Mouse (Mus musculus): Measurements from ENCODE around the gene Ppih.

GRCm38 (mm10) chr4:119295134-119295453, 25.3 kb downstream of the Ppih start:
- TF ChIP-seq MXI1 (IDR thresholded peaks at IDR 0.05; ENCODE audit: low read depth, low read length) (no peak), ZKSCAN1 (IDR thresholded peaks at IDR 0.05; ENCODE audit: low read depth, low read length) (no peak), POLR2A (IDR thresholded peaks at IDR 0.05; ENCODE audit: control insufficient read depth in 1 of 2, insufficient read depth in 1 of 2, low read depth in 1 of 2, low read length in 2 of 2, poor library complexity in 1 of 2) (no peak), CHD1 (IDR thresholded peaks at IDR 0.05; ENCODE audit: low read depth, low read length) (0 out of 2 replicates have a peak, but pooled peaks have one; percentile 57), CTCF (IDR thresholded peaks at IDR 0.05 in 2 of 3, conservative IDR thresholded peaks at IDR 0.05 in 1 of 3; ENCODE audit: control insufficient read depth in 1 of 3, insufficient read depth in 1 of 3, low read depth in 2 of 3, low read length in 3 of 3, poor library complexity in 1 of 3, severe bottlenecking in 1 of 3) (no peak), POLR2AphosphoS5 (IDR thresholded peaks at IDR 0.05; ENCODE audit: borderline replicate concordance, low read depth, low read length) (no peak), RAD21 (IDR thresholded peaks at IDR 0.05; ENCODE audit: low read depth, low read length) (no peak), EP300 (IDR thresholded peaks at IDR 0.05; ENCODE audit: low read depth in 1 of 2, low read length in 2 of 2) (no peak), GATA1 (IDR thresholded peaks at IDR 0.05; ENCODE audit: low read depth, low read length) (no peak), NELFE (IDR thresholded peaks at IDR 0.05; ENCODE audit: low read depth, low read length) (no peak)
